Mouse (Mus musculus): Measurements from ENCODE around the gene Rab31. TPM values are rescaled to one million over a fixed set of nuclear protein-coding genes. Genes with fewer than 3 reads are reported as not detected.
A peak's percentile ranks its signal among the peaks of the same experiment; 100 is the strongest.

Gene Rab31
- polyA plus RNA-seq, 1 experiment from 2014 or later: 53.2 TPM

DNA sequence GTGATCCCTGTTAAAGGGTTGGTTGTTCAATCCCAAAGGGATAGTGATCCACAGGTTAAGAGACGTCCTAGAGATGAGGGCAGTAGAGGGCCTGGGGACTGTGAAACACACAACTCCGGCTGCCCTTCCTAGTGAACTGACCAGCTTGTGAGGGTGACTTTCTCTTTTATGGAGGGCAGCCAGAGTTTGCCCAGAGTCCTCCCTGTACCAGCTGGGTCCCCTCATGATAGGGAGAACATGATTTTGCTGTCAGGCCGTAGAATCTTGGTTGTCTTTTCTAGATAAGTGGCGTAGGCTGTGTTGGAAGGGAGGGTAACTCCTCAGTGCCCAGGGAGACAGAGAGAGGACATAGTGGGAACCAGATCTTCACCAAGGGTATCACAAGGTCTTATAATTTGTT lies 14.7 kb upstream of the Rab31 start:
- Histone ChIP-seq H3K9me3 (ENCODE audit: control insufficient read depth, low read length) (no peaks in the 10 kb centered on the region), H3K4me1 (ENCODE audit: control insufficient read depth, insufficient read depth, low read length) (peaks cover 5% of the 10 kb centered on the region; the same call in 1 of the 2 replicates), H3K4me2 (ENCODE audit: low read depth, severe bottlenecking) (no peak overlapping the region), H3K4me3 (ENCODE audit: low read depth, low read length) (no peak overlapping the region), H3K36me3 (ENCODE audit: control insufficient read depth, insufficient read depth, low read length) (no peaks in the 10 kb centered on the region), H3K27ac (replicated peaks; ENCODE audit: low read depth, low read length) (no peak overlapping the region), H3K9ac (ENCODE audit: low read length) (no peak overlapping the region), H3K27me3 (ENCODE audit: control insufficient read depth, insufficient read depth, low read length) (no peaks in the 10 kb centered on the region)
- WGBS: 91% methylated on average over 4 of the region's 4 CpGs
- DNase-seq (ENCODE audit: low spot score) (no peak), ATAC-seq (ENCODE audit: insufficient number of reproducible peaks, low FRiP score, low TSS enrichment, low read depth) (no peak)

DNA sequence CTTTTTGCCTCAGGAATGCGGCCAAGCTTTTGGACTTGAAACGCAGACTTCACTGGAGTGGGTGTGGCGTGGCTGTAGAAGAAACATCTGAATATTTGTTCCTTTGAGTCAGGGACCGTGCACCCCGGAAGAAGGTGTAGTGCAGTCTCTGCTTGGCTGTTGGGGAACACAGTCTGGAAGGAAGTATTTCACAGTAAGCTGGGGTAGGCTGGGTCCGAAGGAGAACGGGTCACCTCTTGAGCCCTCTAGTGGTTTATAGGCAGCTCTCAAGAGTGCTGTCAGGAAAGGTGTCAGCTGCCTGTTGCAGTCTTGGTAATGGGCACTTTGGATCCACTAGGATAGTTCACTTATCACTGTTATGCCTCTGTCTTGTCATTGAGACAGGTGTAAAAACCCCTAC lies 13.7 kb upstream of the Rab31 start:
- ATAC-seq (ENCODE audit: insufficient number of reproducible peaks, low FRiP score, low TSS enrichment, low read depth): no peak
- no peak overlapping the region for H3K9ac ChIP-seq (ENCODE audit: low read length)
- peaks cover 5% of the 10 kb centered on the region; the same call in 1 of the 2 replicates for H3K4me1 ChIP-seq (ENCODE audit: control insufficient read depth, insufficient read depth, low read length)
- no peak overlapping the region for H3K4me3 ChIP-seq (ENCODE audit: low read depth, low read length)
- H3K9me3 ChIP-seq (ENCODE audit: control insufficient read depth, low read length): no peaks in the 10 kb centered on the region
- H3K27me3 ChIP-seq (ENCODE audit: control insufficient read depth, insufficient read depth, low read length): no peaks in the 10 kb centered on the region
- DNase-seq (ENCODE audit: low spot score): no peak
- 84% methylated on average over 7 of the region's 7 CpGs for WGBS
- H3K4me2 ChIP-seq (ENCODE audit: low read depth, severe bottlenecking): no peak overlapping the region
- no peak overlapping the region for H3K27ac ChIP-seq (replicated peaks; ENCODE audit: low read depth, low read length)
- H3K36me3 ChIP-seq (ENCODE audit: control insufficient read depth, insufficient read depth, low read length): no peaks in the 10 kb centered on the region

DNA sequence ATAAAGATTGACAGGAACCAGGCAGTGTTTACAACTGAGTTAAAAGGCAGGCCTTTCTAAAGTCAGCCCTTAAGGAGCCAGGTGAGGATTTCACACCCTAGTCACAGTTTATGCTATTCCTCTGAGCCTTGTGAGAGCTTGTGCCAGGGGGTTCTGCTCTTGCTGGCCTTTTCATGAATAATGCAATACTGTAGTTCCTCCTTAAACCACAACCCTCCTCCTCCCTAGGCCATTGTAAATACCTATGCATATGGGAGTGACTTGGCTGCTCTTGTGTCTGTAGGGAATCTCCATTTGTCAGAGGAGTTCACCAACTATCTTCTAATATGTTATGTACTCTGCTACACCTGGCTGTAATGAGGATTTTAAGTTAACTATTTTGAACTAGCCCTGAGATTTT lies 13.2 kb upstream of the Rab31 start:
- DNase-seq (ENCODE audit: low spot score) (no peak), ATAC-seq (ENCODE audit: insufficient number of reproducible peaks, low FRiP score, low TSS enrichment, low read depth) (no peak)
- Histone ChIP-seq H3K4me3 (ENCODE audit: low read depth, low read length) (no peak overlapping the region), H3K4me1 (ENCODE audit: control insufficient read depth, insufficient read depth, low read length) (peaks cover 5% of the 10 kb centered on the region; the same call in 1 of the 2 replicates), H3K36me3 (ENCODE audit: control insufficient read depth, insufficient read depth, low read length) (no peaks in the 10 kb centered on the region), H3K27ac (replicated peaks; ENCODE audit: low read depth, low read length) (no peak overlapping the region), H3K27me3 (ENCODE audit: control insufficient read depth, insufficient read depth, low read length) (no peaks in the 10 kb centered on the region), H3K4me2 (ENCODE audit: low read depth, severe bottlenecking) (no peak overlapping the region), H3K9ac (ENCODE audit: low read length) (no peak overlapping the region), H3K9me3 (ENCODE audit: control insufficient read depth, low read length) (no peaks in the 10 kb centered on the region)

GRCm38 (mm10) chr17:65784610-65785140 lies 12.1 kb upstream of the Rab31 start:
- DNase-seq (ENCODE audit: low spot score) (no peak), ATAC-seq (ENCODE audit: insufficient number of reproducible peaks, low FRiP score, low TSS enrichment, low read depth) (no peak)
- no peaks in the 10 kb centered on the region for H3K27me3 ChIP-seq (ENCODE audit: control insufficient read depth, insufficient read depth, low read length)
- H3K9me3 ChIP-seq (ENCODE audit: control insufficient read depth, low read length): no peaks in the 10 kb centered on the region
- H3K4me1 ChIP-seq (ENCODE audit: control insufficient read depth, insufficient read depth, low read length): peaks cover 5% of the 10 kb centered on the region; the same call in 1 of the 2 replicates
- H3K9ac ChIP-seq (ENCODE audit: low read length): no peak overlapping the region
- H3K27ac ChIP-seq (replicated peaks; ENCODE audit: low read depth, low read length): no peak overlapping the region
- H3K36me3 ChIP-seq (ENCODE audit: control insufficient read depth, insufficient read depth, low read length): no peaks in the 10 kb centered on the region
- H3K4me3 ChIP-seq (ENCODE audit: low read depth, low read length): peak overlapping the region; percentile 87
- H3K4me2 ChIP-seq (ENCODE audit: low read depth, severe bottlenecking): peak overlapping the region; percentile 56; the same call in 1 of the 2 replicates
- WGBS: 84% methylated on average over 8 of the region's 8 CpGs

DNA sequence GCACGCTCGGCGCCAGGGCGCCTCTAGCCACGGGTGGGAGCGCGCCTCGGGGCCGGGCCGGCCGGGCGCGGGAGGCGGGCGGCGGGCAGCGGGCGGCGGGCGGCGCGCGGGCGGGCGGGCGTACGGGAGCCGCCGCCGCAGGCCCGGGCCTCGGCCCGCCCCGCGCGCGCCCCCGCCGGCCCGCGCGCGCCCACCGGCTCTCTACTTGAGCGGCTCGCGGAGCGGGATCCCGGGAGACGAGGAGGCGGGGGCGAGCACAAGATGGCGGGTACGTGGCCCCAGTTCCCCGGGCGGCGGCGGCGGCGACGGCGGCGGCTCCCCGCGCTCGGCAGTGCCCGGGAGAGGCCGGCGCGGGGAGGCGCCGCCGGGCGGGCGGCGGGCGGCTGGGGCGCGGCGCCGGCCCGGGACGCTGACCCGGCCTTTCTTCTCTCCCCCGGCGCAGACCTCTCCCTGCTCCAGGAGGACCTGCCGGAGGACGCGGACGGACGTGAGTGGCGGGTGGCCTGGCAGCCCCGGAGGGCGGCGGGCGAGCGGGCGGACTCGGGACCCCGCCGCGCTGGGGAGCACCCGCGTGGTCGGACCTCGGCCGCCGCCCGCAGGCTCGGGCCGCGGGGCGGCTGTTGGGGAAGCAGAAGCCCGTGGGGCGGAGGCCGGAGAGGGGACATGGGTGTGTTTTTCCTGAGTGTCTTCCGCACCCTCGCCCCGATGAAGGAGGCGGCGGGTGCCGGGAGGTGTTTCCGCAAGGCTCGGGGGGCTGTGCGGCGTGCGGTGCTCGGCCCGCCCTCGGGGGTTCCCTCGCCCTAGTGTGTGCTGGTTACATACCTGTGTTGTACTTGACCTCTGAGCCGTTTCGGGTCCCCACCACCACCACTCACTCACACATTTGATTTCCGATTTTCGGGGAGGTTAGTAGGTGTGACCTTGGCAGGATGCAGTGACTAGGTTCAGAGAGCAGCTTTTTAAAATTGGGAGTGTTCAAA lies 10.9 kb upstream of the Rab31 start:
- ATAC-seq (ENCODE audit: insufficient number of reproducible peaks, low FRiP score, low TSS enrichment, low read depth): 0 out of 2 replicates have a peak, but pooled peaks have one; percentile 48
- H3K4me1 ChIP-seq (ENCODE audit: control insufficient read depth, insufficient read depth, low read length): peaks cover 5% of the 10 kb centered on the region; the same call in 1 of the 2 replicates
- no peaks in the 10 kb centered on the region for H3K36me3 ChIP-seq (ENCODE audit: control insufficient read depth, insufficient read depth, low read length)
- H3K4me3 ChIP-seq (ENCODE audit: low read depth, low read length): peak overlapping the region; percentile 87
- H3K27ac ChIP-seq (replicated peaks; ENCODE audit: low read depth, low read length): peak overlapping the region; percentile 98
- H3K4me2 ChIP-seq (ENCODE audit: low read depth, severe bottlenecking): peak overlapping the region; percentile 65
- under 1% methylated on average over 44 of the region's 135 CpGs for WGBS
- peak; percentile 81 for DNase-seq (ENCODE audit: low spot score)
- peak overlapping the region; percentile 99 for H3K9ac ChIP-seq (ENCODE audit: low read length)
- H3K9me3 ChIP-seq (ENCODE audit: control insufficient read depth, low read length): no peaks in the 10 kb centered on the region
- H3K27me3 ChIP-seq (ENCODE audit: control insufficient read depth, insufficient read depth, low read length): no peaks in the 10 kb centered on the region

DNA sequence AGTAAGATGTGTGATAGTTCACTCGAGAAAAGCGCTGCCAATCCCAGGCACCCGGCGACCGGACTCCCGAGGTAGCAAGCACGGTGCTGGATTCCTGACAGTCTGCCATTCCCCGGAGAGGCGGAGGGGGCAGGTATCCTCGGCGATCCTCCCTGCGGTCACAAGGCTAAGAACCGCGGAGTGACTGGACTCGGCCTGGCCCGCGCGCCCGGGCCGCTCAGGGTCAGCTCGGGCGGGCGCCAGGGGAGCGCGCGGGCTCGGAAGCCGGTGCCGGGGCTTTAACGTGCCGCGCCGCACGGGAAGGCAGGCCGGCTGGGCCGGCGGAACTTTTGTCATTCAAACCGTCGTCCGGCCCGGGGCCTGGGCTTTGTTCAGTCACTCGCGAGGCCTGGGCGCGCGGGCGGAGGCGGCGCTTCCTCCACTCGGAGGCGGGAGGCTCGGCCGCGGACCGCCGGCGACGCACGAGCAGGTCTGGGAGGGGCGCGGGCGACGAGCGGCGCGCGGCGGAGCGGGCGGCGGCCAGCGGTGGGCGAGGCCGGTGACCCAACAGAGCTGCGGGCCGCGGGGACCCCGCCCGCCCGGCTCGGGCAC lies 10.1 kb upstream of the Rab31 start, which contains the start of gene Ppp4r1:
Gene Ppp4r1, plus strand, starts transcription at position 23 of the 591 bp plus-strand sequence.
- Histone ChIP-seq H3K27me3 (ENCODE audit: control insufficient read depth, insufficient read depth, low read length) (no peaks in the 10 kb centered on the region), H3K9ac (ENCODE audit: low read length) (peak within 1 kb of the TSS; percentile 99), H3K4me3 (ENCODE audit: low read depth, low read length) (peak within 1 kb of the TSS; percentile 87), H3K27ac (replicated peaks; ENCODE audit: low read depth, low read length) (peak within 1 kb of the TSS; percentile 98), H3K9me3 (ENCODE audit: control insufficient read depth, low read length) (no peaks in the 10 kb centered on the region), H3K4me2 (ENCODE audit: low read depth, severe bottlenecking) (peak within 1 kb of the TSS; percentile 65), H3K4me1 (ENCODE audit: control insufficient read depth, insufficient read depth, low read length) (peaks cover 5% of the 10 kb centered on the region; the same call in 1 of the 2 replicates), H3K36me3 (ENCODE audit: control insufficient read depth, insufficient read depth, low read length) (no peaks in the 10 kb centered on the region)
- under 1% methylated on average over 80 of the region's 81 CpGs for WGBS
- peak; percentile 85 for DNase-seq (ENCODE audit: low spot score)
- peak; percentile 85 for ATAC-seq (ENCODE audit: insufficient number of reproducible peaks, low FRiP score, low TSS enrichment, low read depth)

DNA sequence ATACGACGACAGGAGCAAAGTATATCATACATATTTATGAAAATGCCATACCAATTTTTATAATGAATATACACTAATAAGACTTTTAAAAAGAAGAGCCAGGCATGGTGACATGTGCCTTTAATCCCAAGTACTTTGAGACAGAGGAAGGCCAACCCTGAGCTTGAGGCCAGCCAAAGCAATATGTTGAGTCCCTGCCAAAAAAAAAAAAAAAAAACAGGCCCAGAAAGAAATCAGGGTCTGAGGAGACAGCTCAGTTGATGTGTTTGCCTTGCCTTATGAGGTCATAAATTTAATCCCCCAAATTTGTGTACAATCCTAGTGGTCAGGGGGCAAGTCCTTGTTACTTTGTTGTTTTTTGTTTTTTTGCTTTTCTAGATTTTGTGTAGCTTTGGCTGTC lies 8.4 kb upstream of the Rab31 start:
- Histone ChIP-seq H3K4me1 (ENCODE audit: control insufficient read depth, insufficient read depth, low read length) (peaks cover 5% of the 10 kb centered on the region; the same call in 1 of the 2 replicates), H3K36me3 (ENCODE audit: control insufficient read depth, insufficient read depth, low read length) (no peaks in the 10 kb centered on the region), H3K27me3 (ENCODE audit: control insufficient read depth, insufficient read depth, low read length) (no peaks in the 10 kb centered on the region), H3K9me3 (ENCODE audit: control insufficient read depth, low read length) (no peaks in the 10 kb centered on the region), H3K4me2 (ENCODE audit: low read depth, severe bottlenecking) (no peak overlapping the region), H3K4me3 (ENCODE audit: low read depth, low read length) (no peak overlapping the region), H3K9ac (ENCODE audit: low read length) (no peak overlapping the region), H3K27ac (replicated peaks; ENCODE audit: low read depth, low read length) (no peak overlapping the region)
- WGBS: 93% methylated on average over 2 of the region's 2 CpGs
- DNase-seq (ENCODE audit: low spot score): no peak
- ATAC-seq (ENCODE audit: insufficient number of reproducible peaks, low FRiP score, low TSS enrichment, low read depth): no peak

DNA sequence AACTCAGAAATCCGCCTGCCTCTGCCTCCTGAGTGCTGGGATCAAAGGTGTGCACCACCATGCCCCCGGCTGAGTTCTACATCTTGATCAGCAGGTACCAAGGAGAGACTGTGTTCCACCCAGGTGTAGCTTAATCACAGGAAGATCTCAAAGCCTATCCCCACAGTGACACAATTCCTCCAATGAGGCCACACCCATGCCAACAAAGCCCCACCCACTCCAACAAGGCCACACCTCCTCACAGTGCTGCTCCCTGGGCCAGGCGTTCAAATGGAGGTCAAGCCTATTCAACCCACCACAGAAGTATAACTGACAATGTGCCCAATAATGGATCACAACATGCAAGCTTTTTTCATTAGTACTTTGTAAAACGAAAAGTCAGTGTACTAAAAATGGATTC lies 4.9 kb upstream of the Rab31 start:
- Histone ChIP-seq H3K4me2 (ENCODE audit: low read depth, severe bottlenecking) (no peak overlapping the region), H3K27ac (replicated peaks; ENCODE audit: low read depth, low read length) (no peak overlapping the region), H3K27me3 (ENCODE audit: control insufficient read depth, insufficient read depth, low read length) (no peaks in the 10 kb centered on the region), H3K4me1 (ENCODE audit: control insufficient read depth, insufficient read depth, low read length) (0 out of 2 replicates have a peak, but pooled peaks cover 3% of the 10 kb centered on the region), H3K36me3 (ENCODE audit: control insufficient read depth, insufficient read depth, low read length) (no peaks in the 10 kb centered on the region), H3K9ac (ENCODE audit: low read length) (no peak overlapping the region), H3K4me3 (ENCODE audit: low read depth, low read length) (no peak overlapping the region), H3K9me3 (ENCODE audit: control insufficient read depth, low read length) (no peaks in the 10 kb centered on the region)
- DNase-seq (ENCODE audit: low spot score) (no peak), ATAC-seq (ENCODE audit: insufficient number of reproducible peaks, low FRiP score, low TSS enrichment, low read depth) (no peak)
- WGBS: 90% methylated on average over 4 of the region's 4 CpGs
